ENCODE assay signal across 8 mouse cellular contexts in genomic region chr11:94135581-94136001, GRCm38 (mm10).
DNase-seq lines count a peak whose midpoint lies in the region; ATAC-seq and TF ChIP-seq lines count a peak whose summit lies in the region.

No protein-coding gene starts in this region.

- H3K4me1 ChIP-seq in forebrain, embryonic 11.5 days (replicated peaks; ENCODE audit: control insufficient read depth, insufficient read depth, low read length): peaks cover 6% of the 10 kb centered on the region; the same call in 1 of the 2 replicates
- peaks cover 25% of the 10 kb centered on the region for H3K4me1 ChIP-seq in forebrain, embryonic 16.5 days (replicated peaks; ENCODE audit: control insufficient read depth, insufficient read depth, low read length)
- H3K4me1 ChIP-seq in midbrain, postnatal 0 days (ENCODE audit: insufficient read depth, low read length): no peaks in the 10 kb centered on the region
- H3K4me1 ChIP-seq in midbrain, embryonic 14.5 days (ENCODE audit: control insufficient read depth, insufficient read depth, low read length): 0 out of 2 replicates have a peak, but pooled peaks cover 5% of the 10 kb centered on the region
- H3K4me1 ChIP-seq in heart, embryonic 15.5 days (replicated peaks): peaks cover 62% of the 10 kb centered on the region
- H3K4me1 ChIP-seq in forebrain, embryonic 12.5 days: peaks cover 26% of the 10 kb centered on the region

- no peak for TF ChIP-seq CTCF in midbrain, postnatal 0 days (IDR thresholded peaks at IDR 0.05)

- peak; percentile 49 for DNase-seq in forebrain, embryonic 11.5 days (ENCODE audit: low spot score)
- peak; percentile 34 for DNase-seq in midbrain, postnatal 0 days (ENCODE audit: low spot score)
- DNase-seq in midbrain, embryonic 14.5 days: no peak
- peak; percentile 92 for DNase-seq in skeletal muscle tissue, adult 2 months (ENCODE audit: low read depth, low spot score)
- DNase-seq in T-cell, adult 2 months (ENCODE audit: low spot score): no peak

- H3K4me3 ChIP-seq in forebrain, embryonic 11.5 days (ENCODE audit: low read depth, low read length): no peak overlapping the region
- H3K4me3 ChIP-seq in forebrain, embryonic 16.5 days (replicated peaks; ENCODE audit: low read length): no peak overlapping the region
- no peak overlapping the region for H3K4me3 ChIP-seq in midbrain, postnatal 0 days (ENCODE audit: low read depth, low read length)
- no peak overlapping the region for H3K4me3 ChIP-seq in midbrain, embryonic 14.5 days (replicated peaks; ENCODE audit: low read depth, low read length)
- no peak overlapping the region for H3K4me3 ChIP-seq in heart, embryonic 15.5 days
- no peak overlapping the region for H3K4me3 ChIP-seq in forebrain, embryonic 12.5 days (replicated peaks)

- H3K9me3 ChIP-seq in forebrain, embryonic 11.5 days (ENCODE audit: control insufficient read depth, low read length): no peaks in the 10 kb centered on the region
- no peaks in the 10 kb centered on the region for H3K9me3 ChIP-seq in forebrain, embryonic 16.5 days (ENCODE audit: control insufficient read depth, low read length)
- no peaks in the 10 kb centered on the region for H3K9me3 ChIP-seq in midbrain, postnatal 0 days (ENCODE audit: low read length)
- no peaks in the 10 kb centered on the region for H3K9me3 ChIP-seq in midbrain, embryonic 14.5 days (ENCODE audit: control insufficient read depth, low read length)
- no peaks in the 10 kb centered on the region for H3K9me3 ChIP-seq in heart, embryonic 15.5 days (replicated peaks)
- H3K9me3 ChIP-seq in forebrain, embryonic 12.5 days: no peaks in the 10 kb centered on the region

- no peak for ATAC-seq in forebrain, embryonic 11.5 days (replicated peaks; ENCODE audit: low FRiP score)
- no peak for ATAC-seq in forebrain, embryonic 16.5 days
- ATAC-seq in midbrain, postnatal 0 days (ENCODE audit: low FRiP score): no peak
- ATAC-seq in midbrain, embryonic 14.5 days (ENCODE audit: low FRiP score, low TSS enrichment): no peak
- no peak for ATAC-seq in heart, embryonic 15.5 days (replicated peaks; ENCODE audit: insufficient number of reproducible peaks, insufficient read depth, low FRiP score, low read depth)
- ATAC-seq in forebrain, embryonic 12.5 days (ENCODE audit: low FRiP score): no peak

- H3K9ac ChIP-seq in forebrain, embryonic 11.5 days (ENCODE audit: low read length): no peak overlapping the region
- no peak overlapping the region for H3K9ac ChIP-seq in forebrain, embryonic 16.5 days (replicated peaks; ENCODE audit: low read depth, low read length)
- no peak overlapping the region for H3K9ac ChIP-seq in midbrain, postnatal 0 days (replicated peaks; ENCODE audit: low read length, poor library complexity, severe bottlenecking)
- H3K9ac ChIP-seq in midbrain, embryonic 14.5 days (replicated peaks; ENCODE audit: low read length): no peak overlapping the region
- 0 out of 2 replicates have a peak overlapping the region, but pooled peaks have one; percentile 0 for H3K9ac ChIP-seq in heart, embryonic 15.5 days
- H3K9ac ChIP-seq in forebrain, embryonic 12.5 days: no peak overlapping the region

- no peaks in the 10 kb centered on the region for H3K27me3 ChIP-seq in forebrain, embryonic 11.5 days (ENCODE audit: control insufficient read depth, insufficient read depth, low read length)
- no peaks in the 10 kb centered on the region for H3K27me3 ChIP-seq in forebrain, embryonic 16.5 days (replicated peaks; ENCODE audit: control insufficient read depth, insufficient read depth, low read length)
- no peaks in the 10 kb centered on the region for H3K27me3 ChIP-seq in midbrain, postnatal 0 days (ENCODE audit: insufficient read depth, low read length)
- H3K27me3 ChIP-seq in midbrain, embryonic 14.5 days (ENCODE audit: control insufficient read depth, insufficient read depth, low read length): no peaks in the 10 kb centered on the region
- no peaks in the 10 kb centered on the region for H3K27me3 ChIP-seq in heart, embryonic 15.5 days
- H3K27me3 ChIP-seq in forebrain, embryonic 12.5 days: no peaks in the 10 kb centered on the region

- H3K36me3 ChIP-seq in forebrain, embryonic 11.5 days (ENCODE audit: control insufficient read depth, insufficient read depth, low read length): no peaks in the 10 kb centered on the region
- no peaks in the 10 kb centered on the region for H3K36me3 ChIP-seq in forebrain, embryonic 16.5 days (ENCODE audit: control insufficient read depth, insufficient read depth)
- H3K36me3 ChIP-seq in midbrain, postnatal 0 days (ENCODE audit: insufficient read depth, low read length): no peaks in the 10 kb centered on the region
- H3K36me3 ChIP-seq in midbrain, embryonic 14.5 days (ENCODE audit: control insufficient read depth, insufficient read depth, low read length): no peaks in the 10 kb centered on the region
- no peaks in the 10 kb centered on the region for H3K36me3 ChIP-seq in heart, embryonic 15.5 days
- no peaks in the 10 kb centered on the region for H3K36me3 ChIP-seq in forebrain, embryonic 12.5 days (replicated peaks)

- 74% methylated on average over 8 of the region's 8 CpGs for WGBS in forebrain, embryonic 11.5 days
- WGBS in forebrain, embryonic 16.5 days: 65% methylated on average over 8 of the region's 8 CpGs
- WGBS in midbrain, postnatal 0 days: 70% methylated on average over 8 of the region's 8 CpGs
- 65% methylated on average over 8 of the region's 8 CpGs for WGBS in midbrain, embryonic 14.5 days
- WGBS in heart, embryonic 15.5 days: 66% methylated on average over 8 of the region's 8 CpGs
- WGBS in forebrain, embryonic 12.5 days: 75% methylated on average over 8 of the region's 8 CpGs

- H3K4me2 ChIP-seq in forebrain, embryonic 11.5 days (ENCODE audit: low read depth, low read length, severe bottlenecking): no peak overlapping the region
- H3K4me2 ChIP-seq in forebrain, embryonic 16.5 days (ENCODE audit: low read length): no peak overlapping the region
- H3K4me2 ChIP-seq in midbrain, postnatal 0 days (ENCODE audit: low read depth, low read length, poor library complexity, severe bottlenecking): no peak overlapping the region
- no peak overlapping the region for H3K4me2 ChIP-seq in midbrain, embryonic 14.5 days (ENCODE audit: low read length)
- no peak overlapping the region for H3K4me2 ChIP-seq in heart, embryonic 15.5 days
- no peak overlapping the region for H3K4me2 ChIP-seq in forebrain, embryonic 12.5 days

- no peak overlapping the region for H3K27ac ChIP-seq in forebrain, embryonic 11.5 days (ENCODE audit: low read depth, low read length)
- no peak overlapping the region for H3K27ac ChIP-seq in forebrain, embryonic 16.5 days (ENCODE audit: low read length)
- H3K27ac ChIP-seq in midbrain, postnatal 0 days (ENCODE audit: low read depth, low read length): no peak overlapping the region
- H3K27ac ChIP-seq in midbrain, embryonic 14.5 days (replicated peaks; ENCODE audit: low read depth, low read length): no peak overlapping the region
- peak overlapping the region; percentile 95 for H3K27ac ChIP-seq in heart, embryonic 15.5 days
- H3K27ac ChIP-seq in forebrain, embryonic 12.5 days: no peak overlapping the region

Comparison
In these comparisons a context has a peak if more than half of its experiments do, and no peak if none do; other contexts are left out.
1. DNase-seq: peak in forebrain, embryonic 11.5 days (single experiment), midbrain, postnatal 0 days (single experiment) and skeletal muscle tissue, adult 2 months (single experiment); none in midbrain, embryonic 14.5 days (single experiment) and T-cell, adult 2 months (single experiment).